Mouse (Mus musculus): ENCODE results near the gene Timm17a. TPM values are rescaled to one million over a fixed set of nuclear protein-coding genes. Genes with fewer than 3 reads are reported as not detected.

Timm17a gene
- polyA plus RNA-seq, 1 experiment from 2014 or later: 183 TPM

DNA sequence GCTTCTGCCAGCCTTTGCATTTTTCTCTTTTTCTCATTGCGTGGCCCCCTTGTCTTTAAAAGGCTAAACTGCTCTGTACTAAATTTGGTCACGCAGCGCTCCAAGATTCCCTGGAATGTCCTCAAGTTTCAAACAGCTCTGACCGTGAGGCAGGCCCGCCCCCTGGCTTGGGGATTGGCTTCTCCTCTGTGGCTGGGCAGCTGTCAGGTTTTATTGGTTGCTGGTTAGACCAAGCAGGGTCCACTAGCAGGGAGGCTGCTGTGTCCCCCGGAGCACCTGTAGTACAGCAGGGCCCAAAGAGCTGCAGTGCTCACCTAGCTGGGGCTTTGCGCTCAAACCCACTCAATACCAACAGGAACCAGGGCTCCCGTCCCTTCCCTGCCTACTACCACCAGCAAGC is 11.0 kb upstream of the Timm17a start, which contains the start of gene Lmod1:
Lmod1 (plus strand) TSS at position 237 of the 400 bp plus-strand sequence.
- Histone ChIP-seq H3K9ac (peak within 1 kb of the TSS; percentile 35; the same call in 1 of the 2 replicates), H3K27me3 (no peaks in the 10 kb centered on the region), H3K4me2 (replicated peaks) (peak within 1 kb of the TSS; percentile 50), H3K36me3 (no peaks in the 10 kb centered on the region), H3K27ac (no peak within 1 kb of the TSS), H3K4me3 (peak within 1 kb of the TSS; percentile 7; the same call in 1 of the 2 replicates), H3K9me3 (no peaks in the 10 kb centered on the region), H3K4me1 (peaks cover 10% of the 10 kb centered on the region)
- ATAC-seq (ENCODE audit: low FRiP score, low read depth): peak; percentile 92
- WGBS: 8% methylated on average over 8 of the region's 8 CpGs

DNA sequence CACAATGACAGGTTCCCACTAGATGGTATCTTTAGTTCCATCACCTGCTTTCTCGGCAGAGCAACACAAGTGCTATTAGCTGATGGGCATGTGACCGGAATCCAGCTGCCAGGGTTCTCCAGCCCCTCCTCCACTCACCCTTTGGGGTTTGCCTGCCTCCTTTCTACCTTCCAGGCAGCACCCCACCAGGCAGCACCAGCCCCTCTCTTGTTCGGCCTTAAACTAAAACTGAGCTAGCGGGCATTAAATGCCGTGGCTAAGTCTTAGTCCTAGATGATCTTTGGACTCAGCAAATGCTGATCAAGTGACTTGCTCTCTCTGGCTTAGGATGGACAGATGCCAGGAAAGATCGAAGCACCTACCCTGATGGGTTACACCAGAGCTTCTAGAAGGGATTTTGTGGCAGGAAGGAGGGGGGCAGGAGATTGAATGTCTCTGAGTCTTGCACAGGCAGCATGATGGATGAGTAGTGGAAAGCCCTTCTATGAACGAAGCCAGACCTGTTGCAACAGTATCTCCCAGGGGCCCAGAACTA is 9.9 kb upstream of the Timm17a start:
- Histone ChIP-seq H3K4me3 (no peak overlapping the region), H3K4me2 (replicated peaks) (no peak overlapping the region), H3K9ac (0 out of 2 replicates have a peak overlapping the region, but pooled peaks have one; percentile 19), H3K27ac (no peak overlapping the region), H3K36me3 (no peaks in the 10 kb centered on the region), H3K4me1 (peaks cover 10% of the 10 kb centered on the region), H3K27me3 (no peaks in the 10 kb centered on the region), H3K9me3 (no peaks in the 10 kb centered on the region)
- ATAC-seq (ENCODE audit: low FRiP score, low read depth): no peak
- WGBS: 73% methylated on average over 7 of the region's 7 CpGs

DNA sequence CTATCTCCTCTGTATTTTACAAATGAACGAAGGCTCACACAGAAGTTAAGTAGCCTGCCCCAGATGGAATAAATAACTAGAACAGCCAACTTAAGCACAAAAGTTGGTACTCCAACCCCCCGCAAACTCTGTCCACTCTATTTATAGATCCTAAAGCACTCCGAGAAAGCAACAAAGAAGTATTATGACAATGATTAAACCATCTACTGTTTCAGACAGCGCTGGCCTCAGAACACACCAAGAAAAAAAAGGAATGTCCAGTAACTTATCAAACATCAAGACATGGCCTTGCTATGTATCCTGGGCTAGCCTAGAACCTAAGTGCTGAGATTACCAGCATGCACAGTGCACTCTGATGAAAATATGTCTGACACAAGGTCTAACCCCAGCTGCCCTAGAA is 1.4 kb downstream of the Timm17a start:
- Histone ChIP-seq H3K36me3 (peaks cover 35% of the 10 kb centered on the region), H3K4me2 (replicated peaks) (peak overlapping the region; percentile 87), H3K4me1 (peaks cover 21% of the 10 kb centered on the region), H3K9ac (no peak overlapping the region), H3K9me3 (no peaks in the 10 kb centered on the region), H3K4me3 (peak overlapping the region; percentile 91), H3K27ac (no peak overlapping the region), H3K27me3 (0 out of 2 replicates have a peak, but pooled peaks cover 2% of the 10 kb centered on the region)
- WGBS: 87% methylated on average over 4 of the region's 4 CpGs
- ATAC-seq (ENCODE audit: low FRiP score, low read depth): no peak

DNA sequence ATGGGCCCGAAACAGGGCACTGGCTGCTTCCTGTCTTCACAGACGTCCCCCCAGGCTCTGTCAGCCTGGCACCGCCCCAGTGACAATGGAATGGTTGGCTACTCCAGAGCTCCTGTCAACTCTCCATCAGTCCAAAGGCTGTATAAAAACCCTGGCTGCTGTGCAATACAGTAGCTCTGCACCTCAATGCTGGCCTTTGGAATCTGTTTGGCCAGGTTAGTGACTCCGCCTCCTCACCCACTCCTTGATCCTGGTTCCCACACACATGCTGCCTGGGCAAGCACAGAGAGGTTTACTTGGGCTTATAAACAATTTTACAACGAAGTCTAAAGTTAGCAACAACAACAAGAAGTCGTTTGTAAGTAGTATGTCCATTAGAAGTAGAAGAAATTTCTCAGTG is 2.2 kb downstream of the Timm17a start:
- H3K9me3 ChIP-seq: no peaks in the 10 kb centered on the region
- H3K4me2 ChIP-seq (replicated peaks): no peak overlapping the region
- no peak overlapping the region for H3K27ac ChIP-seq
- WGBS: 78% methylated on average over 6 of the region's 6 CpGs
- H3K27me3 ChIP-seq: 0 out of 2 replicates have a peak, but pooled peaks cover under 1% of the 10 kb centered on the region
- H3K9ac ChIP-seq: no peak overlapping the region
- H3K4me1 ChIP-seq: peaks cover 21% of the 10 kb centered on the region
- H3K36me3 ChIP-seq: peaks cover 44% of the 10 kb centered on the region
- ATAC-seq (ENCODE audit: low FRiP score, low read depth): no peak
- H3K4me3 ChIP-seq: no peak overlapping the region

DNA sequence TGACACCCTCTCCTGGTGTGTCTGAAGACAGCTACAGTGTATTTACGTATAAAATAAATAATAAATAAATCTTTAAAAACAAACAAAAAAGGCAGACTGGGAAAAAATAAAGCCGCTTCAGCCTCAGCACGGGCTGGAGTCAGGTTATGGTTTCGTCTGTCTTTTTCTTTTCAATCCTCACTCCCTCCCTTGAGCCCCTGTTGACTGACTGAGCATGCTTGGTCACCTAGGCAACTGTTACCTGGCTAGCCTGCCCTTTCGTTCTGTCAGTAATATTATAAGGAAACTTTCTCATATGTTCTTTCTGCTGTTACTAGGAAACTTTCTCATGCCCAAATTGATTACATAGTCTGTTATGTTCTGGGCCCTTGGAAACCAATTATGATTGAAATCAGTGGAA is 22.7 kb downstream of the Timm17a start:
- Histone ChIP-seq H3K36me3 (peaks cover 17% of the 10 kb centered on the region), H3K9ac (no peak overlapping the region), H3K4me1 (no peaks in the 10 kb centered on the region), H3K4me2 (replicated peaks) (no peak overlapping the region), H3K4me3 (no peak overlapping the region), H3K9me3 (no peaks in the 10 kb centered on the region), H3K27me3 (no peaks in the 10 kb centered on the region), H3K27ac (no peak overlapping the region)
- WGBS: 79% methylated on average over 5 of the region's 5 CpGs
- ATAC-seq (ENCODE audit: low FRiP score, low read depth): no peak

DNA sequence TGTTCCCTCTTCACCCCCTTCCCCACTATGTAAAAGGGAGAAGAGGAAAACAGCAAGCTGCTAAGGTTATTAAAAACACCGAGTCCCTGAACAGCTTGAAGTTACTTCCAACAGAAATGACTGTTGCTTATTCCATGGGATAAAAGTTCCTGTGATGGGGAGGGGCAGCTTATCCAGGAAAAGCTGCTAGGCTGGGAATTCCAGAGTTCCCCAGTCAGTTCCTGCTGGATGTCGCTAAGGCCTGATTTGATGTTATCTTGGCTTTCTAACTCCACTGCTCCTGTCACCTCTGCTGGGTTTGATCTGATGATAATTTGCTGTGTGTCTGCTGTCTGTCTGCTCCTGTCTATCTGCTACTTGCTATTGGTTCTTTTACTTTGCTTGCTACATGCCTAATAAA is 27.3 kb downstream of the Timm17a start:
- no peaks in the 10 kb centered on the region for H3K9me3 ChIP-seq
- no peak overlapping the region for H3K9ac ChIP-seq
- H3K27me3 ChIP-seq: no peaks in the 10 kb centered on the region
- H3K4me1 ChIP-seq: peaks cover 17% of the 10 kb centered on the region
- no peak overlapping the region for H3K4me2 ChIP-seq (replicated peaks)
- WGBS: 47% methylated on average over 2 of the region's 2 CpGs
- no peak overlapping the region for H3K27ac ChIP-seq
- no peak overlapping the region for H3K4me3 ChIP-seq
- no peak for ATAC-seq (ENCODE audit: low FRiP score, low read depth)
- H3K36me3 ChIP-seq: no peaks in the 10 kb centered on the region

DNA sequence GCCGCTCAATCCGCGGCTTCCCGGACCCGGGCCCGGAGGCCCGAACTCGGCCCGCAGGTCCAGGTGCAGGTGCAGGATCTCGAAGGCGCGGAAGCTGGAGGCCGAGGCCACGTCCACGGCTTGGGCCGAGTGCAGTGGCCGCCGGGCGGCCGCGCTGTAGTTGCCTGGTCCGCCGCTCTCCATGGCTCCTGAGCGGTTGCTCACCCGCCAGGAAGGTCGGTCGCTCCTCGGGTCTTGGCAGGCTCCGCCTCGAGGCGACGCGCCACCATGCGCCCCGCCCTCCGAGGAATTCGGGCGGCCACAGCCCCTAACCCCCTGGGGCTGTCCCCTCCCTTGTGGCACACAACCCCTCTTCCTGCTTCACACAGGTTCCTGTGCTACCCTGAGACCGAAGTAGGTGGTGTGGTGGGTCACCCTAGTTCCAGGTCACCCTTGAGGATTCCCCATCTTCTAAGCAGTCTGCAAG is 29.7 kb downstream of the Timm17a start, which contains the start of gene Rnpep:
Rnpep (minus strand) TSS at position 259 of the 466 bp plus-strand sequence.
- peak; percentile 80 for ATAC-seq (ENCODE audit: low FRiP score, low read depth)
- Histone ChIP-seq H3K27ac (peak within 1 kb of the TSS; percentile 89), H3K4me1 (peaks cover 22% of the 10 kb centered on the region)

DNA sequence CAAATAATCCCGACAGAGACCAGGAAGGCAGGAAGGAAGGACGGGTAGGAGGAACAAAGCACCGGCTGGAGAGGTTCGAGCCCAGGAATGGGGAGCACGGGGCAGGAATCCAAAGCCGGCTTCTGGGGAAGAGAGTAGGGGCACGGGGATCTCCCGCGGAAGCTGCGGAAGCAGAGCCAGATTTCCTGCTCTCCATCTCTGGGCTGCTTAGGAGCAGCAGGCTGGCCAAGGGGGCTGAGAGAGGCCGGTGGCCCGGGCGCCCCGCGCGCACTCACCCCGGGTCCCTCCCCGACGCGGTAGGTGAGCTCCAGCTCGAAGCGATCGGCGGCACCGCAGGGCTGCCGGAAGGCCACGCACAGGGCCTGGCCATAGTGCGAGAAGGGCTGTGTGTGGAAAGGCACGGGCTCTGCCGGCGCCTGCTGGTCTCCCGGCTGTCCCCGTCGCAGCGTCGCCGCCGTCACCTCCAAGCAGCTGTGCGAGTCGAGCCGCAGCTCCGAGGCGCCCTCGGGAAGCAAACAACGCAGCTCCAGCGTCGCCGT is 30.2 kb downstream of the Timm17a start:
- WGBS: under 1% methylated on average over 48 of the region's 48 CpGs
- Histone ChIP-seq H3K27me3 (no peaks in the 10 kb centered on the region), H3K4me3 (peak overlapping the region; percentile 85), H3K4me2 (replicated peaks) (peak overlapping the region; percentile 85), H3K27ac (peak overlapping the region; percentile 89), H3K9me3 (no peaks in the 10 kb centered on the region), H3K36me3 (peaks cover 13% of the 10 kb centered on the region), H3K9ac (peak overlapping the region; percentile 95), H3K4me1 (peaks cover 22% of the 10 kb centered on the region)
- peak; percentile 70 for ATAC-seq (ENCODE audit: low FRiP score, low read depth)

More for the DNA sequence above, 29.7 kb downstream of the Timm17a start, which contains the start of gene Rnpep:
- Histone ChIP-seq H3K9ac (peak within 1 kb of the TSS; percentile 95), H3K9me3 (no peaks in the 10 kb centered on the region), H3K4me2 (replicated peaks) (peak within 1 kb of the TSS; percentile 85), H3K27me3 (no peaks in the 10 kb centered on the region), H3K4me3 (peak within 1 kb of the TSS; percentile 85), H3K36me3 (peaks cover 8% of the 10 kb centered on the region)
- under 1% methylated on average over 39 of the region's 39 CpGs for WGBS

DNA sequence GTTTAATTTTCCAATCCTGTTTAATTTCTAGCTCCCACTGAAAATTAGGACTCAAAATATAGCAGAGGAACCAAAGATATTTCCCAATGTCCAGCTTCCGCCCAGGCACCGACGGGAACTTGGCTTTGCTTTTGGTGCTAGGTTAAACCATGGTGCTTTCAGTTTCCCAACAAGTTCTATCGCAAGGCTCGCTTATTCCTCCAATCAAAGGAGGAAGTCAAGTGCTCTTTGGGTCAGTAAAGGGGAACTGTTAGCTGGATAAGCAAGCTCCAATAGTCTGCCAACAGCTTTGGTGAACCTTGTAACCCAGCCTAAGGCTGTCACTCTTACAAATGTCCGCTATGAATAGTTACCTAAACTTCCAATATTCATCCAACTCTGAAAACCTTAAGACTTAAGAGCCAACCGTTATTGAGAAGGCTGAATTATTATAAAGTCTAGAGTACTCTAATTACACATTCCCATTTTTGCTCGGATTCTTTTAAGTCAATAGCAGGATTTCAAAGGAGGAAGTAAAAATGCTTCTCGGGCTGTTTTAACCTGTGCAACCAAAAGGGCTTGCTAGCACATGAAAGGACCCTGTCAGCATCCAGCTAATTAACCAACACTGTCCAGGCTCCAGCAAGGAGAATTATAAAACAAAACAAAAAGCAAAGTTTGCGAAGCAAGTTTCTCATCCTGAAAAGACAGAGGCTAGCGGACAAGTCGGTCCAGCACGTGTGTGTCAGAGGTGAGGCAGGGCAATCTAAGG is 30.9 kb downstream of the Timm17a start:
- H3K4me2 ChIP-seq (replicated peaks): peak overlapping the region; percentile 85
- WGBS: 34% methylated on average over 13 of the region's 13 CpGs
- ATAC-seq (ENCODE audit: low FRiP score, low read depth): no peak; the same call in 1 of the 2 replicates
- H3K9ac ChIP-seq: peak overlapping the region; percentile 95
- H3K27ac ChIP-seq: peak overlapping the region; percentile 89
- peaks cover 20% of the 10 kb centered on the region for H3K36me3 ChIP-seq
- peak overlapping the region; percentile 85 for H3K4me3 ChIP-seq
- H3K4me1 ChIP-seq: peaks cover 22% of the 10 kb centered on the region
- H3K27me3 ChIP-seq: no peaks in the 10 kb centered on the region
- H3K9me3 ChIP-seq: no peaks in the 10 kb centered on the region

DNA sequence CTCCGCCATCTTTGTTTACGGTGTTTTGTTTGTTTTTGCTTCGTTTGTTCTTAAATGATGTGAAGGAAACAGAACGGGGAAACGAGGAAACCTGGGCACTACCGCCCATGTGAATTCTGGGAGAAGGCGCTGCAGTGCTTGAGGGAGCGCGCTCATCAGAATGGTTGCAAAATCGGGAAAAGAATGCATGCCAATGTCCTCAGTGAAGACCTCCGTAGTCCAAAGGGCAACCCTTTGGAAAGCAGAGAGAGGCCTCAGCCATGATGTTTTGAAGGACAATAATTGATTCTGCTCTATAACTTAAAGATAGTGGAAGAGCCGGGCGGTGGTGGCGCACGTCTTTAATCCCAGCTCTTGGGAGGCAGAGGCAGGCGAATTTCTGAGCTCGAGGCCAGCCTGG is 31.7 kb downstream of the Timm17a start:
- H3K36me3 ChIP-seq: peaks cover 29% of the 10 kb centered on the region
- H3K4me1 ChIP-seq: peaks cover 22% of the 10 kb centered on the region
- no peak for ATAC-seq (ENCODE audit: low FRiP score, low read depth)
- 97% methylated on average over 17 of the region's 17 CpGs for WGBS
- no peak overlapping the region for H3K9ac ChIP-seq
- H3K27me3 ChIP-seq: no peaks in the 10 kb centered on the region
- H3K4me2 ChIP-seq (replicated peaks): no peak overlapping the region
- H3K27ac ChIP-seq: no peak overlapping the region
- H3K9me3 ChIP-seq: no peaks in the 10 kb centered on the region
- H3K4me3 ChIP-seq: no peak overlapping the region

DNA sequence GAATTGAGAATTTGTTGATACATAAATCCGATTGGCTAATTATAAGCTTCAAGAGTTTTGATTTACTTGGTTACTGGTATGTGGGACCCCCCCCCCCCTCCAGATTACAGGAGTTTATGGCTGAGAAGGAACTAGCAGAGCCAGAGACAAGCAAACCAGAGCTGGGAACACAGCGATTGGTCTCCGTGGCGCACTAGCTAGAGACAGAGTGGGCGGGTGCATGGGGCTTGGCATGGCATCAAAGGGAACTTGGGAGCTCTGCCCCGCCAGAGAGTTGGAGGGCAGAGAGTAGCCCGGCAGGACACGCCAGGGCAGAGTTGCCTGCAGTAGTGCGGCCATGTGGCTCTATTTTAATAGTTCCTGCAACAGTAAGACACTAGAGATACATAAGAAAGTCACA is 32.9 kb downstream of the Timm17a start:
- WGBS: 71% methylated on average over 9 of the region's 9 CpGs
- no peak for ATAC-seq (ENCODE audit: low FRiP score, low read depth)
- peaks cover 40% of the 10 kb centered on the region for H3K36me3 ChIP-seq

DNA sequence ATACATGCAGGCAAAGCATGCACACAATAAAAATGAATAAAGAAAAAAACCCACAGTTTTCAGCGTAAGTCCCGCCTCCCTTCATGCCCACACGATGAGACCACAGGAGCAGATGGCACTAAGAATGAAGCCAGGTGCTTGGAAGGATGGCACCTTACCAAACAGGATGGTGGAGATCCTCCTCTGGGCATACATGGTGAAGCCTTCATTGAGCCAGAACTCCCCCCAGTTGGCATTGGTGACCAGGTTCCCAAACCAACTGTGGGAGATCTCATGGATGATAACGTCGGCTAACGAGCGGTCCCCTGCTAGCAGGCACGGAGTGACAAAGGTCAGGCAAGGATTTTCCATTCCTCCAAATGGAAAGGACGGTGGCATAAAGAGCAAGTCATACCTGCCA is 42.2 kb downstream of the Timm17a start:
- no peak for ATAC-seq (ENCODE audit: low FRiP score, low read depth)
- H3K36me3 ChIP-seq: peaks cover 80% of the 10 kb centered on the region
- no peak overlapping the region for H3K4me3 ChIP-seq
- WGBS: 84% methylated on average over 9 of the region's 9 CpGs
- no peaks in the 10 kb centered on the region for H3K4me1 ChIP-seq
- no peaks in the 10 kb centered on the region for H3K9me3 ChIP-seq
- no peak overlapping the region for H3K27ac ChIP-seq
- no peak overlapping the region for H3K4me2 ChIP-seq (replicated peaks)
- no peak overlapping the region for H3K9ac ChIP-seq
- no peaks in the 10 kb centered on the region for H3K27me3 ChIP-seq

More for the DNA sequence above, 32.9 kb downstream of the Timm17a start:
- Histone ChIP-seq H3K4me3 (no peak overlapping the region), H3K4me2 (replicated peaks) (0 out of 2 replicates have a peak overlapping the region, but pooled peaks have one; percentile 4), H3K27me3 (no peaks in the 10 kb centered on the region), H3K27ac (no peak overlapping the region), H3K9me3 (no peaks in the 10 kb centered on the region), H3K9ac (no peak overlapping the region), H3K4me1 (peaks cover 22% of the 10 kb centered on the region)

All from limb, embryonic 13.5 days (tissue).